Mouse (Mus musculus) testis, adult 2 months (tissue): ENCODE measurements at regions not wholly inside any gene's neighbourhood (a gene's known extent, or its start where the extent isn't known, plus 50 kb on each side); places are given as distances from the start of the nearest gene placed in this dataset.

ENCODE experiments used
- H3K27ac ChIP-seq: fragments of 200-500 bp; 2 replicates; pipeline ENCODE4 v1.5.1; 2012; ENCODE audit warnings: low read depth, low read length; ENCODE audit not compliant: control insufficient read depth, insufficient read depth
- H3K27me3 ChIP-seq: fragments of 200-500 bp; 2 replicates; pipeline ENCODE4 v1.6.1; 2012; ENCODE audit warnings: mild to moderate bottlenecking, low read length, moderate library complexity; ENCODE audit not compliant: control insufficient read depth, insufficient read depth
- H3K36me3 ChIP-seq: fragments of 200-500 bp; 2 replicates; pipeline ENCODE4 v1.6.1; 2012; ENCODE audit warnings: mild to moderate bottlenecking, low read length; ENCODE audit not compliant: control insufficient read depth, insufficient read depth
- H3K4me1 ChIP-seq: fragments of 200-500 bp; 2 replicates; pipeline ENCODE4 v1.6.1; 2012; ENCODE audit warnings: low read length; ENCODE audit not compliant: control insufficient read depth, insufficient read depth
- H3K4me3 ChIP-seq: fragments of 200-500 bp; 2 replicates; pipeline ENCODE4 v1.5.1; 2012; ENCODE audit warnings: low read depth, mild to moderate bottlenecking, low read length, moderate library complexity, mixed read lengths; ENCODE audit not compliant: control insufficient read depth
- CTCF ChIP-seq: fragments of 200-500 bp; IDR thresholded peaks from 2 replicates; pipeline ENCODE4 v1.5.1; 2012; ENCODE audit warnings: low read depth, mild to moderate bottlenecking, inconsistent platforms, low read length, moderate library complexity; ENCODE audit not compliant: control insufficient read depth, insufficient read depth, insufficient replicate concordance
- POLR2A ChIP-seq: fragments of 200-500 bp; IDR thresholded peaks from 2 replicates; pipeline ENCODE4 v1.6.1; 2012; ENCODE audit warnings: low read depth, mild to moderate bottlenecking, inconsistent platforms, low read length, moderate library complexity; ENCODE audit not compliant: control insufficient read depth

- Histone ChIP-seq H3K27ac (no peak overlapping the region), H3K4me3 (no peak overlapping the region), H3K36me3 (no peaks in the 10 kb centered on the region), H3K27me3 (no peaks in the 10 kb centered on the region), H3K4me1 (no peaks in the 10 kb centered on the region; the same call in 1 of the 2 replicates)
- no peak for TF ChIP-seq POLR2A
- TF ChIP-seq CTCF: no peak
Measured at GRCm38 (mm10) chr10:9119249-9119648, 233.4 kb upstream of the Sash1 start.

DNA sequence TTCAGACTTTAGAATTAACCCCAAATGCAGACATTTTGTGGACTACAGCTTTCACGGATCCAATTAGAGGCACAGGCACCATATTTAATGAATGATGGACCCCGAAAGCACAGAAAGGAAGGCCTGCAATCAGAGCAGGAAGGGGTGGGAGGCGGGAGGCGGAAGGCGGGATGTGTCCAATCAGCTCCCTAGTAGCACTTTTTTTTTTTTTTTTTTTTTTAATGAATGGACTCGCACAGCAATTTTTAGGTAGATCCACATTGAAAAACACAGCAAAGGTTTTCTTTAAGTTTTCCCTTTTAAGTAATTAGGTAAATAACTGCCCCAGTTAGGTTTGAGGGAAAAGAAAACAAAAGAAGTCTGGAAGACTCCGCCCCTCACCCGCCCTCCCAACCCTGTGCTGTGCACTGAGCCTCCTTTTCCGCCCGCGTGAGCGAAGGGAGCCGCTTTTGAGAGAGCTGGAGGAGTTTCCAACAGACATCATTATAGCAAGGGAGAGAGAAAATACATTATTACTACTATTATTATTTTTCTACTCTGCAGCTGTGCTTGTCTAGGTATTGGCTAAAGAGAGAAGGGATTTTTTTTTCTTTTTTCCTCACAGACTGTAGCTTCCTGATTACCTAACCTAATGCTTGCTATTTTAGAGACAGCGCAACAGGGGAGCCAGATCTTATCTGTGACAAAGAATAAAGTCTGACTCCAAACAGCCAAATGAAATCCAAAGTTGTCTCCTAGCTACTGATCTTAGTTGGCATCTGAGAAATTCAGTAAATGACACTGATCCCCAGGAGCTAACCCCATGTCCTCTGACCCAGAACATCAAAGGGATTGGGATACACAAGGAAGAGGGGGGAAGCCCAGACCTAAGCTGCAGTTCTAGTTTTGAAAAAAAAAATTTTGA, 232.0 kb upstream of the Sash1 start:
- Histone ChIP-seq H3K4me1 (no peaks in the 10 kb centered on the region; the same call in 1 of the 2 replicates), H3K36me3 (no peaks in the 10 kb centered on the region), H3K27ac (no peak overlapping the region), H3K27me3 (no peaks in the 10 kb centered on the region), H3K4me3 (peak overlapping the region; percentile 1; the same call in 1 of the 2 replicates)
- no peak for TF ChIP-seq POLR2A
- no peak for TF ChIP-seq CTCF

- H3K27me3 ChIP-seq: no peaks in the 10 kb centered on the region
- no peaks in the 10 kb centered on the region for H3K36me3 ChIP-seq
- no peak for TF ChIP-seq CTCF
- TF ChIP-seq POLR2A: no peak
- no peak overlapping the region for H3K27ac ChIP-seq
- H3K4me1 ChIP-seq: no peaks in the 10 kb centered on the region; the same call in 1 of the 2 replicates
- H3K4me3 ChIP-seq: peak overlapping the region; percentile 1; the same call in 1 of the 2 replicates
Measured at GRCm38 (mm10) chr10:9117134-9117533, 231.3 kb upstream of the Sash1 start.

DNA sequence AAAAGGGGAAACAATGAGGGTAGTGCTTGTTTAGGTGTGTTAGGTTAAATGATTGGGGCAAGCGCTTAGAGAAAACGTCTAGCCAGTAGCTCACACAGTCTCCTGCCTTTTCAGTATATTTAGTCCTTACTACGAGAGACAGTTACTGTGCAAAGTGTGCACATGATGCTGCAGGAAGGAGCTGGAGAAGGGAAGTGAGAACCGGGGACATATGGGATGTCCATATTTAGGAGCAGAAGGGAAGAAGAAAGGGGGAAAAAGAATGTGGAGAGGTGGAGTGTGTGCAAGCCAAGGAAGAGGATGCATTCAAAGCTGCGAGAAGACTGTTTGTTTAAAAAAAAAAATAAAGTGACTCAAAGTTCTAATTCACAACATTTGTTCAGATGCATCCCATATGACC, 227.8 kb upstream of the Sash1 start:
- TF ChIP-seq CTCF (no peak), POLR2A (no peak)
- no peaks in the 10 kb centered on the region for H3K27me3 ChIP-seq
- H3K4me1 ChIP-seq: no peaks in the 10 kb centered on the region; the same call in 1 of the 2 replicates
- no peak overlapping the region for H3K4me3 ChIP-seq
- H3K36me3 ChIP-seq: no peaks in the 10 kb centered on the region
- H3K27ac ChIP-seq: no peak overlapping the region

- Histone ChIP-seq H3K4me1 (no peaks in the 10 kb centered on the region), H3K36me3 (no peaks in the 10 kb centered on the region), H3K27me3 (no peaks in the 10 kb centered on the region), H3K27ac (no peak overlapping the region), H3K4me3 (no peak overlapping the region)
- TF ChIP-seq CTCF (no peak), POLR2A (no peak)
Measured at GRCm38 (mm10) chr10:9111051-9111450, 225.2 kb upstream of the Sash1 start.

- no peak overlapping the region for H3K4me3 ChIP-seq
- no peak for TF ChIP-seq POLR2A
- no peak for TF ChIP-seq CTCF
Measured at GRCm38 (mm10) chr10:9096207-9096606, 210.3 kb upstream of the Sash1 start.

GRCm38 (mm10) chr10:9095163-9095562, 209.3 kb upstream of the Sash1 start:
- Histone ChIP-seq H3K4me3 (no peak overlapping the region), H3K4me1 (no peaks in the 10 kb centered on the region), H3K27ac (no peak overlapping the region), H3K36me3 (no peaks in the 10 kb centered on the region), H3K27me3 (no peaks in the 10 kb centered on the region)
- TF ChIP-seq CTCF (no peak), POLR2A (no peak)

More at GRCm38 (mm10) chr10:9096207-9096606, 210.3 kb upstream of the Sash1 start:
- H3K36me3 ChIP-seq: no peaks in the 10 kb centered on the region
- no peak overlapping the region for H3K27ac ChIP-seq
- H3K27me3 ChIP-seq: no peaks in the 10 kb centered on the region
- no peaks in the 10 kb centered on the region for H3K4me1 ChIP-seq
